ENCODE assay signal across 8 mouse cellular contexts in the genomic region with DNA sequence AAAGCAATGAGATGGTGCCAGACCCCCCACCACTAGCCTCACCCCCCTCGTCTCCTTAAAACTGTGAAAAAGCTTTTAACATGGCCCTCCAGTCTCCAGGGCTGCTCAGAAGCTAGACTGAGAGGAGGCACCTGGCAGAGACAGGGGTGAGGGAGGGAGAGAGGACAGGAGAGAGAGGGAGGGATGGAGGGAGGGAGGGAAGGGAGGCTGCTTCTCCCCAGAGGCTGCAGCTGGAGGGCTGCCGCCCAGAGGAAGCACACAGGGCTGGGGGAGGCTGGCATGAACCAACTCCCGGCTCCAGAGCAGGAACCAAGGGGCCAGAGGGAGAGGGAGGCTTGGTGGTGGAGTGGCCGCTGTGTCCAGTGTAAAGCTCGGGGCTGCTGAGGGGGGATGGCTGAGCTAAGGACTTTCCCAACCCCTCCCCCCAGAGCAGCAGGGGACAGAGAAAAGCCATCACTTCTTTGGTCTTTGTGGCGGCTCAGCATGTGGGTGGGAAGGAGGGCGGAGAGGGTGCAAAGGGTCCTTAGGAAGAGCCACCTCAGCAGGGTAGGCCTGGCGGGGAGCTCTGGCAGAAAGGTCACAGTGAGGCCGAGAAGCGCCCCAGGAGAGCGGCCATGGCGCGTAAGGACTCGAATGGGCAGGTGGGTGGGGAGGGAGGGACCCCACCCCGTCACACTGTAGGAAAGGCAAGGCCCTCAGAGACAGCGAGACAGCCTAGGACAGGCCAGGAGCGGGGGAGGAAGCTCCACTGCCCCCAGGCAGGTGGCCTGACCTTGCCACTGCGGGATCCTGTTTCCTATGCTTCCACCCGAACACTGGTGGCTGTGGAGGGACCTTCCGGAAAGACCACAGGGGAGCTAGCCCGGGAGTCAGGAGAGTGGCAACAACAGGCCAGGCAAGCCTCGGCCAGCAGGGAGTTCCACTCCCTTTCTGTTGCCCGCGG. TPM values are rescaled to one million over a fixed set of nuclear protein-coding genes. Genes with fewer than 3 reads are reported as not detected.
DNase-seq lines count a peak whose midpoint lies in the region; ATAC-seq lines count a peak whose summit lies in the region.
"Had no signal": no experiment of that assay in that cellular context is flagged by ENCODE, and none has a peak within 500 bp of the region (broad histone marks: within the 10 kb centered on the region; RNA-seq: fewer than 3 reads in every experiment).

No protein-coding gene starts in this region.

- peak; percentile 55 for DNase-seq in ES-CJ7 (ENCODE audit: low read depth, low spot score)
- DNase-seq in MN1 (ENCODE audit: low spot score) = peak; percentile 79
- DNase-seq in Muller cell, postnatal 12 days (ENCODE audit: inconsistent ontology term) = no peak
- DNase-seq in lung, postnatal 10 days = no peak

- H3K4me2 ChIP-seq in hindbrain, embryonic 12.5 days (replicated peaks) = peak overlapping the region; percentile 6; the same call in 1 of the 2 replicates
- H3K4me2 ChIP-seq in neural tube, embryonic 12.5 days (replicated peaks) = peak overlapping the region; percentile 36

- peak overlapping the region; percentile 32 for H3K9ac ChIP-seq in hindbrain, embryonic 12.5 days
- peak overlapping the region; percentile 9; the same call in 1 of the 2 replicates for H3K9ac ChIP-seq in neural tube, embryonic 12.5 days

- H3K27me3 ChIP-seq in hindbrain, embryonic 12.5 days = no peaks in the 10 kb centered on the region; the same call in 1 of the 2 replicates
- no peaks in the 10 kb centered on the region for H3K27me3 ChIP-seq in neural tube, embryonic 12.5 days (replicated peaks)

- peaks cover 34% of the 10 kb centered on the region for H3K4me1 ChIP-seq in hindbrain, embryonic 12.5 days
- peaks cover 24% of the 10 kb centered on the region for H3K4me1 ChIP-seq in neural tube, embryonic 12.5 days

- ATAC-seq in hindbrain, embryonic 12.5 days (ENCODE audit: low FRiP score) = peak; percentile 32
- ATAC-seq in neural tube, embryonic 12.5 days (ENCODE audit: low FRiP score, low read depth) = peak; percentile 44
- ATAC-seq in megakaryocyte, adult 5-6 weeks (ENCODE audit: poor library complexity, severe bottlenecking) = no peak

- WGBS in hindbrain, embryonic 12.5 days = 7% methylated on average over 24 of the region's 24 CpGs
- 7% methylated on average over 24 of the region's 24 CpGs for WGBS in neural tube, embryonic 12.5 days

- H3K27ac ChIP-seq in hindbrain, embryonic 12.5 days = peak overlapping the region; percentile 35; the same call in 1 of the 2 replicates
- peak overlapping the region; percentile 15; the same call in 1 of the 2 replicates for H3K27ac ChIP-seq in neural tube, embryonic 12.5 days

- H3K9me3 ChIP-seq in hindbrain, embryonic 12.5 days (replicated peaks) = no peaks in the 10 kb centered on the region
- no peaks in the 10 kb centered on the region for H3K9me3 ChIP-seq in neural tube, embryonic 12.5 days

- no peak overlapping the region for H3K4me3 ChIP-seq in hindbrain, embryonic 12.5 days
- H3K4me3 ChIP-seq in neural tube, embryonic 12.5 days = no peak overlapping the region; the same call in 1 of the 2 replicates
- H3K4me3 ChIP-seq: myocyte had no signal

- peaks cover 18% of the 10 kb centered on the region for H3K36me3 ChIP-seq in hindbrain, embryonic 12.5 days
- H3K36me3 ChIP-seq in neural tube, embryonic 12.5 days = peaks cover 29% of the 10 kb centered on the region

RNA-seq across cellular contexts. Expression of a gene that starts 15.6 kb away (rescaled TPM):
- polyA plus RNA-seq in hindbrain, embryonic 12.5 days (2016; fragmentation: Nextera tagmentation; extraction: Ambion mirVana) = 75.7 and 77.7 TPM in 2 replicates
- 82.0 and 84.2 TPM in 2 replicates for polyA plus RNA-seq in neural tube, embryonic 12.5 days (2016; fragmentation: Nextera tagmentation; extraction: Ambion mirVana)
- 34.2 and 38.5 TPM in 2 replicates for total RNA-seq in megakaryocyte, adult 5-6 weeks (2015)
- 13.3 and 15.0 TPM in 2 replicates for total RNA-seq in megakaryocyte, adult 5-6 weeks (2017)

RNA-seq across cellular contexts. Expression of a gene that starts 30.3 kb away (rescaled TPM):
- 0.67 and 1.2 TPM in 2 replicates for polyA plus RNA-seq in hindbrain, embryonic 12.5 days (2016; fragmentation: Nextera tagmentation; extraction: Ambion mirVana)
- 0.66 and 0.73 TPM in 2 replicates for polyA plus RNA-seq in neural tube, embryonic 12.5 days (2016; fragmentation: Nextera tagmentation; extraction: Ambion mirVana)
- 1.9 and 2.5 TPM in 2 replicates for total RNA-seq in megakaryocyte, adult 5-6 weeks (2015)
- 2.1 and 3.7 TPM in 2 replicates for total RNA-seq in megakaryocyte, adult 5-6 weeks (2017)

RNA-seq across cellular contexts. Expression of a gene that starts 52.6 kb away (rescaled TPM):
- polyA plus RNA-seq in hindbrain, embryonic 12.5 days (2016; fragmentation: Nextera tagmentation; extraction: Ambion mirVana) = 1.9 and 2.3 TPM in 2 replicates
- polyA plus RNA-seq in neural tube, embryonic 12.5 days (2016; fragmentation: Nextera tagmentation; extraction: Ambion mirVana) = 2.1 and 3.2 TPM in 2 replicates
- total RNA-seq in megakaryocyte, adult 5-6 weeks (2015) = 10.2 and 11.7 TPM in 2 replicates
- 9.1 and 13.4 TPM in 2 replicates for total RNA-seq in megakaryocyte, adult 5-6 weeks (2017)

Comparison
In these comparisons a context has a peak if more than half of its experiments do, and no peak if none do; other contexts are left out.
1. DNase-seq: peak in ES-CJ7 (single experiment) and MN1 (single experiment); none in Muller cell, postnatal 12 days (single experiment) and lung, postnatal 10 days (single experiment).